Mouse (Mus musculus) right cerebral cortex, adult 18-20 months (tissue): ENCODE measurements at regions not wholly inside any gene's neighbourhood (a gene's known extent, or its start where the extent isn't known, plus 50 kb on each side); places are given as distances from the start of the nearest gene placed in this dataset.
A peak's percentile ranks its signal among the peaks of the same experiment; 100 is the strongest.

Source experiments
- DNase-seq: peaks from one replicate; pipeline ENCODE4 v3.0.0; 2022; ENCODE audit warnings: mixed read lengths

- no peak for DNase-seq
These were observed 165.5 kb downstream of the Dsel start for GRCm38 (mm10) chr1:111699030-111699732.

- no peak for DNase-seq
These were observed 203.8 kb downstream of the Dsel start for GRCm38 (mm10) chr1:111660950-111661349.

- peak; percentile 31 for DNase-seq
These were observed 204.5 kb downstream of the Dsel start for GRCm38 (mm10) chr1:111660099-111660670.

GRCm38 (mm10) chr1:111633860-111634460 lies 230.8 kb downstream of the Dsel start:
- DNase-seq, result peak; percentile 1
